Mouse (Mus musculus) monocyte, adult 5-6 weeks (primary cell): Measurements from ENCODE around the gene Gpr142. TPM values are rescaled to one million over a fixed set of nuclear protein-coding genes. Genes with fewer than 3 reads are reported as not detected.

Source experiments
- ATAC-seq: fragments of 153-309, 156-312 bp; replicated peaks from 2 replicates; pipeline ENCODE4 v1.8.0; 2017; ENCODE audit warnings: mild to moderate bottlenecking; ENCODE audit not compliant: low TSS enrichment, insufficient number of reproducible peaks, severe bottlenecking, poor library complexity, low FRiP score
- total RNA-seq: library from RNA; stranded (forward); fragments of 200-1000, 200-491, 200-594 nt; gene quantifications from 3 replicates; pipeline ENCODE4 v1.2.3, GENCODE M21; 2017

Gene Gpr142
- total RNA-seq, 1 experiment from 2014 or later: not detected

- no peak for ATAC-seq
Measured at GRCm38 (mm10) chr11:114826686-114827085, 28.0 kb downstream of the Gpr142 start.

- ATAC-seq: peak; percentile 75; the same call in 1 of the 2 replicates
Measured at GRCm38 (mm10) chr11:114829499-114830432, 31.0 kb downstream of the Gpr142 start.

- no peak for ATAC-seq
Measured at GRCm38 (mm10) chr11:114830433-114830773, 31.7 kb downstream of the Gpr142 start.

GRCm38 (mm10) chr11:114833166-114833565, 34.4 kb downstream of the Gpr142 start:
- ATAC-seq: no peak

- ATAC-seq: no peak
Measured at GRCm38 (mm10) chr11:114843818-114844463, 45.2 kb downstream of the Gpr142 start.

GRCm38 (mm10) chr11:114844464-114845220, 45.9 kb downstream of the Gpr142 start:
- ATAC-seq: no peak

- no peak for ATAC-seq
Measured at GRCm38 (mm10) chr11:114846336-114846735, 47.6 kb downstream of the Gpr142 start.

GRCm38 (mm10) chr11:114847008-114847407, 48.3 kb downstream of the Gpr142 start:
- ATAC-seq: no peak

GRCm38 (mm10) chr11:114849572-114849971, 50.8 kb downstream of the Gpr142 start:
- ATAC-seq: no peak

GRCm38 (mm10) chr11:114850066-114850451, 51.3 kb downstream of the Gpr142 start:
- ATAC-seq: no peak

GRCm38 (mm10) chr11:114850452-114851268, 51.9 kb downstream of the Gpr142 start, which contains the start of gene Gprc5c:
Gprc5c (plus strand) TSS chr11:114851152.
- no peak for ATAC-seq

- ATAC-seq: no peak; the same call in 1 of the 2 replicates
Measured at GRCm38 (mm10) chr11:114851269-114851607, 52.5 kb downstream of the Gpr142 start.

GRCm38 (mm10) chr11:114851608-114852310, 53.0 kb downstream of the Gpr142 start:
- no peak for ATAC-seq

- peak; percentile 59 for ATAC-seq
Measured at GRCm38 (mm10) chr11:114852311-114853173, 53.8 kb downstream of the Gpr142 start.

GRCm38 (mm10) chr11:114853174-114853838, 54.6 kb downstream of the Gpr142 start:
- 0 out of 2 replicates have a peak, but pooled peaks have one; percentile 10 for ATAC-seq

GRCm38 (mm10) chr11:114854581-114854980, 55.9 kb downstream of the Gpr142 start:
- ATAC-seq: no peak
